Mouse (Mus musculus) bone marrow, adult 2 months (tissue): ENCODE data around the gene Maml3. TPM values are rescaled to one million over a fixed set of nuclear protein-coding genes. Genes with fewer than 3 reads are reported as not detected.
A peak's percentile ranks its signal among the peaks of the same experiment; 100 is the strongest.

ENCODE experiments used
- H3K27ac ChIP-seq: fragments of 200-500 bp; 2 replicates; pipeline ENCODE4 v1.5.1; 2012; ENCODE audit warnings: low read depth, mild to moderate bottlenecking, control low read depth, inconsistent platforms, low read length; ENCODE audit not compliant: control insufficient read depth, poor library complexity, insufficient read depth
- H3K4me1 ChIP-seq: fragments of 200-500 bp; 2 replicates; pipeline ENCODE4 v1.6.1; 2011; ENCODE audit warnings: low read length; ENCODE audit not compliant: control insufficient read depth, insufficient read depth
- H3K4me3 ChIP-seq: fragments of 200-500 bp; replicated peaks from 2 replicates; pipeline ENCODE3; 2011; ENCODE audit warnings: mild to moderate bottlenecking, low read depth, low read length, control low read depth; ENCODE audit not compliant: control insufficient read depth
- CTCF ChIP-seq: fragments of 200-500 bp; IDR thresholded peaks from 2 replicates; pipeline ENCODE4 v1.5.1; 2011; ENCODE audit warnings: low read length, control low read depth; ENCODE audit not compliant: control insufficient read depth, insufficient read depth
- POLR2A ChIP-seq: fragments of 200-500 bp; IDR thresholded peaks from 2 replicates; pipeline ENCODE4 v1.6.1; 2011; ENCODE audit warnings: low read depth, mild to moderate bottlenecking, control low read depth, low read length, borderline replicate concordance; ENCODE audit not compliant: control insufficient read depth
- WGBS: fragments of 180-500 bp; shearing (Covaris S2); methylation state at CpG from one replicate; pipeline ENCODE4 v1.1.7; 2018; 5-methylcytosine and 5-hydroxymethylcytosine counted together
- polyA plus RNA-seq: library from polyadenylated mRNA; stranded (reverse); fragments of >200 nt; gene quantifications from 2 replicates; pipeline ENCODE4 v1.2.4, GENCODE M21; 2011; ENCODE audit warnings: low replicate concordance; ENCODE audit not compliant: missing spikeins, insufficient read depth, insufficient read length

The Maml3 gene
- polyA plus RNA-seq, 1 experiment, result 4.9 TPM

GRCm38 (mm10) chr3:51714469-51714868 lies 390.4 kb downstream of the Maml3 start:
- H3K4me1 ChIP-seq, result peaks cover 3% of the 10 kb centered on the region
- TF ChIP-seq CTCF (no peak), POLR2A (no peak)
- no peak overlapping the region for H3K27ac ChIP-seq
- WGBS, result 81% methylated on average over 5 of the region's 5 CpGs
- H3K4me3 ChIP-seq, result no peak overlapping the region

GRCm38 (mm10) chr3:51713233-51713632 lies 391.6 kb downstream of the Maml3 start:
- no peak overlapping the region for H3K27ac ChIP-seq
- H3K4me3 ChIP-seq, result no peak overlapping the region
- WGBS, result 75% methylated on average over 8 of the region's 8 CpGs
- TF ChIP-seq CTCF, result no peak
- no peak for TF ChIP-seq POLR2A
- H3K4me1 ChIP-seq, result peaks cover 4% of the 10 kb centered on the region

GRCm38 (mm10) chr3:51712382-51712781 lies 392.5 kb downstream of the Maml3 start:
- peaks cover 4% of the 10 kb centered on the region for H3K4me1 ChIP-seq
- TF ChIP-seq CTCF (no peak), POLR2A (no peak)
- no peak overlapping the region for H3K4me3 ChIP-seq
- WGBS, result 20% methylated on average over 3 of the region's 3 CpGs
- no peak overlapping the region for H3K27ac ChIP-seq

GRCm38 (mm10) chr3:51708746-51709411 lies 396.0 kb downstream of the Maml3 start:
- H3K4me1 ChIP-seq, result peaks cover 4% of the 10 kb centered on the region
- WGBS, result 64% methylated on average over 21 of the region's 21 CpGs
- H3K27ac ChIP-seq, result peak overlapping the region; percentile 65
- H3K4me3 ChIP-seq, result peak overlapping the region; percentile 7
- no peak for TF ChIP-seq CTCF
- no peak for TF ChIP-seq POLR2A

- WGBS, result 96% methylated on average over 1 of the region's 1 CpGs
- Histone ChIP-seq H3K27ac (no peak overlapping the region; the same call in 1 of the 2 replicates), H3K4me1 (peaks cover 4% of the 10 kb centered on the region), H3K4me3 (no peak overlapping the region)
- TF ChIP-seq CTCF, result no peak
- no peak for TF ChIP-seq POLR2A
Measured at GRCm38 (mm10) chr3:51708375-51708745, 396.5 kb downstream of the Maml3 start.

GRCm38 (mm10) chr3:51705220-51705619 lies 399.7 kb downstream of the Maml3 start:
- H3K4me1 ChIP-seq, result peaks cover 2% of the 10 kb centered on the region
- WGBS, result 84% methylated on average over 7 of the region's 7 CpGs

GRCm38 (mm10) chr3:51703478-51703877 lies 401.4 kb downstream of the Maml3 start:
- no peaks in the 10 kb centered on the region; the same call in 1 of the 2 replicates for H3K4me1 ChIP-seq
- H3K27ac ChIP-seq, result no peak overlapping the region
- 82% methylated on average over 8 of the region's 8 CpGs for WGBS
- H3K4me3 ChIP-seq, result no peak overlapping the region
- TF ChIP-seq POLR2A (no peak), CTCF (no peak)

More at GRCm38 (mm10) chr3:51705220-51705619, 399.7 kb downstream of the Maml3 start:
- Histone ChIP-seq H3K27ac (no peak overlapping the region), H3K4me3 (no peak overlapping the region)
- TF ChIP-seq CTCF, result peak; percentile 74
- TF ChIP-seq POLR2A, result no peak

GRCm38 (mm10) chr3:51702701-51703286 lies 402.1 kb downstream of the Maml3 start:
- WGBS, result 85% methylated on average over 8 of the region's 8 CpGs

GRCm38 (mm10) chr3:51701950-51702349 lies 402.9 kb downstream of the Maml3 start:
- TF ChIP-seq POLR2A (no peak), CTCF (no peak)
- Histone ChIP-seq H3K27ac (no peak overlapping the region), H3K4me1 (no peaks in the 10 kb centered on the region; the same call in 1 of the 2 replicates), H3K4me3 (no peak overlapping the region)
- 29% methylated on average over 13 of the region's 13 CpGs for whole genome bisulfite sequencing

More at GRCm38 (mm10) chr3:51702701-51703286, 402.1 kb downstream of the Maml3 start:
- Histone ChIP-seq H3K27ac (no peak overlapping the region), H3K4me1 (no peaks in the 10 kb centered on the region; the same call in 1 of the 2 replicates), H3K4me3 (no peak overlapping the region)
- TF ChIP-seq POLR2A, result no peak
- no peak for TF ChIP-seq CTCF
